Mouse (Mus musculus) monocyte, adult 2 months (primary cell): ENCODE measurements around the gene Isg20l2.
A peak's percentile ranks its signal among the peaks of the same experiment; 100 is the strongest.

Experiments used
- DNase-seq, 2 experiments: peaks; one replicate each; pipeline ENCODE4 v3.0.0; 2022; ENCODE audit warnings: low spot score in 2 of 2, low read depth in 1 of 2

The Isg20l2 gene

GRCm38 (mm10) chr3:87973593-87974380, 43.7 kb downstream of the Isg20l2 start:
- no peak for DNase-seq

- DNase-seq: no peak
Observed at GRCm38 (mm10) chr3:87974381-87974987, 44.4 kb downstream of the Isg20l2 start.

- DNase-seq: no peak
Observed at GRCm38 (mm10) chr3:87979493-87979892, 49.4 kb downstream of the Isg20l2 start.

GRCm38 (mm10) chr3:87980085-87980484, 50.0 kb downstream of the Isg20l2 start:
- DNase-seq: no peak

- no peak for DNase-seq
Observed at GRCm38 (mm10) chr3:87980728-87981127, 50.6 kb downstream of the Isg20l2 start.

GRCm38 (mm10) chr3:87981214-87981760, 51.2 kb downstream of the Isg20l2 start:
- no peak for DNase-seq

- DNase-seq: no peak
Observed at GRCm38 (mm10) chr3:87981894-87982835, 52.1 kb downstream of the Isg20l2 start.

- no peak for DNase-seq
Observed at GRCm38 (mm10) chr3:87982836-87983601, 52.9 kb downstream of the Isg20l2 start.

GRCm38 (mm10) chr3:87983627-87984026, 53.5 kb downstream of the Isg20l2 start:
- no peak for DNase-seq

GRCm38 (mm10) chr3:87984094-87984493, 54.0 kb downstream of the Isg20l2 start:
- no peak for DNase-seq

- no peak for DNase-seq
Observed at GRCm38 (mm10) chr3:87985505-87986320, 55.6 kb downstream of the Isg20l2 start.

GRCm38 (mm10) chr3:87986868-87987267, 56.8 kb downstream of the Isg20l2 start:
- peak; percentile 69 to 83 for DNase-seq

GRCm38 (mm10) chr3:87987633-87988032, 57.5 kb downstream of the Isg20l2 start:
- DNase-seq: no peak

- no peak for DNase-seq
Observed at GRCm38 (mm10) chr3:87988068-87988467, 58.0 kb downstream of the Isg20l2 start.

GRCm38 (mm10) chr3:87989935-87990334, 59.8 kb downstream of the Isg20l2 start:
- DNase-seq: no peak
